Mouse (Mus musculus) lung, postnatal 0 days (tissue): ENCODE results near the gene Ssh2.

Experiments used
- CTCF ChIP-seq: IDR thresholded peaks from 2 replicates; pipeline ENCODE4 v1.5.1; 2016; ENCODE audit warnings: antibody characterized with exemption, mild to moderate bottlenecking
- EP300 ChIP-seq: IDR thresholded peaks from 2 replicates; pipeline ENCODE4 v1.6.1; 2016; ENCODE audit warnings: antibody characterized with exemption, mild to moderate bottlenecking, control low read depth

DNA sequence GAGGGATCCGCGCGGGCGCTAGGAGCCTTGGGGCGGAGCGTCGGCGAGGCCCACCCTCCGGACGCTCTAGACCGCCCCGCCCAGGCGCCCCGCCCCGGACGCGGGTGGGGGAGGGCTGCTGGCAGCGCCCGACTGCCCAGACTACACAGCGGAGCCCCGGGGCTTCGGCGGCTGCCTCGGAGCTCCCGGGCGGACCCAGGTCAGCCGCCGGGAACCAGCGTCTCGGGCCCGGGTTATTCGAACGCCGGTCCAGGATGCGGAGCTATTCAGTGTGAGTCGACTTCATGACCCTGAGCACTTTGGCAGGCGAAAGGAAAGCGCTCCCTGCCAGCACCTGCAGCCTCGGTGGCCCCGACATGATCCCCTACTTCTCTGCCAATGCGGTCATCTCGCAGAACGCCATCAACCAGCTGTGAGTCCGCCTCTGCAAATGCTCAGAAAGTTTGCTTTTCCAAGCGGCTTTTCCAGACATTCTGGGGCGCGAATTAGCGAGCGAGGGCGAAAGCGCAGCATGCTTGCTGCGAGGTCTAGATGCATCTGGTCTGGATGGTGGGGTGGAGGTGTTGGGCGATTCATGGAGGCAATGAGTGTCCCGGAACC, 132.2 kb downstream of the Ssh2 start:
- TF ChIP-seq CTCF (no peak), EP300 (no peak)
